ENCODE assay signal across 8 mouse cellular contexts in genomic region chr12:84101493-84101845, GRCm38 (mm10). TPM values are rescaled to one million over a fixed set of nuclear protein-coding genes. Genes with fewer than 3 reads are reported as not detected.
A peak's percentile ranks its signal among the peaks of the same experiment; 100 is the strongest.
DNase-seq lines count a peak whose midpoint lies in the region; ATAC-seq and TF ChIP-seq lines count a peak whose summit lies in the region.

No protein-coding gene starts in this region.

- H3K4me2 ChIP-seq in limb, embryonic 13.5 days (replicated peaks): peak overlapping the region; percentile 74
- H3K4me2 ChIP-seq in stomach, embryonic 15.5 days: peak overlapping the region; percentile 83

- no peaks in the 10 kb centered on the region for H3K36me3 ChIP-seq in spleen, adult 2 months (ENCODE audit: control insufficient read depth, insufficient read depth, low read length)
- H3K36me3 ChIP-seq in limb, embryonic 13.5 days: no peaks in the 10 kb centered on the region
- H3K36me3 ChIP-seq in stomach, embryonic 15.5 days: no peaks in the 10 kb centered on the region

- WGBS in spleen, adult 2 months: 61% methylated on average over 2 of the region's 2 CpGs
- WGBS in limb, embryonic 13.5 days: 52% methylated on average over 2 of the region's 2 CpGs
- 47% methylated on average over 2 of the region's 2 CpGs for WGBS in stomach, embryonic 15.5 days

- H3K4me3 ChIP-seq in gastrocnemius, adult 2 months: peak overlapping the region; percentile 83
- H3K4me3 ChIP-seq in spleen, adult 2 months (ENCODE audit: extremely low read depth, insufficient read depth, insufficient read length): peak overlapping the region; percentile 54
- peak overlapping the region; percentile 55 for H3K4me3 ChIP-seq in limb, embryonic 13.5 days
- H3K4me3 ChIP-seq in stomach, embryonic 15.5 days (replicated peaks): peak overlapping the region; percentile 52

- peak overlapping the region; percentile 78; the same call in 1 of the 2 replicates for H3K27ac ChIP-seq in gastrocnemius, adult 2 months
- H3K27ac ChIP-seq in spleen, adult 2 months (ENCODE audit: insufficient read depth, low read length): no peak overlapping the region
- no peak overlapping the region for H3K27ac ChIP-seq in limb, embryonic 13.5 days
- H3K27ac ChIP-seq in stomach, embryonic 15.5 days: no peak overlapping the region

- H3K9ac ChIP-seq in limb, embryonic 13.5 days: no peak overlapping the region
- H3K9ac ChIP-seq in stomach, embryonic 15.5 days: no peak overlapping the region

- no peak for DNase-seq in gastrocnemius, adult 2 months
- DNase-seq in gastrocnemius, postnatal 10 days: no peak
- DNase-seq in spleen, adult 2 months (ENCODE audit: low read depth in 1 of 2, low spot score in 2 of 2): no peak
- DNase-seq in spleen, adult 12 weeks (ENCODE audit: low spot score): no peak
- no peak for DNase-seq in urinary bladder, postnatal 36 days (ENCODE audit: low spot score in 2 of 2)
- DNase-seq in cerebellum, adult 9-10 months: no peak

- intact Hi-C loops in gastrocnemius, adult 2 months (cut with DNase I): no loop called here

- H3K4me1 ChIP-seq in spleen, adult 2 months (ENCODE audit: control insufficient read depth, insufficient read depth, insufficient read length): peaks cover 3% of the 10 kb centered on the region; the same call in 1 of the 2 replicates
- 0 out of 2 replicates have a peak, but pooled peaks cover 4% of the 10 kb centered on the region for H3K4me1 ChIP-seq in limb, embryonic 13.5 days
- no peaks in the 10 kb centered on the region for H3K4me1 ChIP-seq in stomach, embryonic 15.5 days

- no peaks in the 10 kb centered on the region for H3K9me3 ChIP-seq in limb, embryonic 13.5 days
- no peaks in the 10 kb centered on the region for H3K9me3 ChIP-seq in stomach, embryonic 15.5 days

- TF ChIP-seq POLR2A in spleen, adult 2 months (IDR thresholded peaks at IDR 0.05; ENCODE audit: low read depth, low read length): no peak

- ATAC-seq in limb, embryonic 13.5 days (ENCODE audit: low FRiP score, low read depth): no peak
- ATAC-seq in stomach, embryonic 15.5 days (ENCODE audit: insufficient read depth, low FRiP score, low read depth): no peak

- no peaks in the 10 kb centered on the region for H3K27me3 ChIP-seq in spleen, adult 2 months (ENCODE audit: control insufficient read depth, insufficient read depth, low read length)
- no peaks in the 10 kb centered on the region for H3K27me3 ChIP-seq in limb, embryonic 13.5 days
- no peaks in the 10 kb centered on the region for H3K27me3 ChIP-seq in stomach, embryonic 15.5 days (replicated peaks)

- no peak for TF ChIP-seq CTCF in gastrocnemius, adult 2 months (IDR thresholded peaks at IDR 0.05)
- TF ChIP-seq CTCF in spleen, adult 2 months (IDR thresholded peaks at IDR 0.05; ENCODE audit: extremely low read depth, insufficient read depth, insufficient read length, insufficient replicate concordance): no peak

RNA-seq across cellular contexts. Expression of gene Acot6, which starts 1.0 kb away (rescaled TPM):
- 1 to 10 TPM; 1.7 to 2.5 TPM for total RNA-seq in gastrocnemius, adult 2 months (2021)
- total RNA-seq in gastrocnemius, postnatal 10 days (2021): 1 to 10 TPM; 3.1 to 3.3 TPM
- 0.57 and 0.88 TPM in 2 replicates for polyA plus RNA-seq in spleen, adult 2 months (2012; rRNA removed)
- polyA plus RNA-seq in limb, embryonic 13.5 days (2015; fragmentation: Nextera tagmentation; extraction: Ambion mirVana): 1.1 and 1.3 TPM in 2 replicates
- polyA plus RNA-seq in stomach, embryonic 15.5 days (2015; fragmentation: Nextera tagmentation; extraction: Ambion mirVana): 1.6 and 1.7 TPM in 2 replicates

RNA-seq across cellular contexts. Expression of gene Dnal1, which starts 12.7 kb away (rescaled TPM):
- 1 to 10 TPM; 9.8 to 10.0 TPM for total RNA-seq in gastrocnemius, adult 2 months (2021)
- 10 to 100 TPM in 1 of 2 experiments, 1 to 10 TPM in 1; 7.7 to 10.2 TPM for total RNA-seq in gastrocnemius, postnatal 10 days (2021)
- polyA plus RNA-seq in spleen, adult 2 months (2012; rRNA removed): 0.49 and 0.88 TPM in 2 replicates
- 6.1 and 7.8 TPM in 2 replicates for polyA plus RNA-seq in limb, embryonic 13.5 days (2015; fragmentation: Nextera tagmentation; extraction: Ambion mirVana)
- polyA plus RNA-seq in stomach, embryonic 15.5 days (2015; fragmentation: Nextera tagmentation; extraction: Ambion mirVana): 3.9 and 5.3 TPM in 2 replicates

RNA-seq across cellular contexts. Expression of gene Acot5, which starts 32.3 kb away (rescaled TPM):
- under 1 TPM in 1 of 2 experiments, not detected in 1; 0.17 TPM for total RNA-seq in gastrocnemius, adult 2 months (2021)
- total RNA-seq in gastrocnemius, postnatal 10 days (2021): under 1 TPM; 0.23 TPM
- not detected in 2 replicates for polyA plus RNA-seq in spleen, adult 2 months (2012; rRNA removed)
- not detected in 2 replicates for polyA plus RNA-seq in limb, embryonic 13.5 days (2015; fragmentation: Nextera tagmentation; extraction: Ambion mirVana)
- polyA plus RNA-seq in stomach, embryonic 15.5 days (2015; fragmentation: Nextera tagmentation; extraction: Ambion mirVana): 0.14 TPM in 1 of 2 replicates, not detected in the other

RNA-seq across cellular contexts. Expression of gene Pnma1, which starts 46.8 kb away (rescaled TPM):
- total RNA-seq in gastrocnemius, adult 2 months (2021): under 1 TPM; 0.10 to 0.17 TPM
- under 1 TPM; 0.23 to 0.54 TPM for total RNA-seq in gastrocnemius, postnatal 10 days (2021)
- 0.21 and 0.40 TPM in 2 replicates for polyA plus RNA-seq in spleen, adult 2 months (2012; rRNA removed)
- 1.0 and 1.4 TPM in 2 replicates for polyA plus RNA-seq in limb, embryonic 13.5 days (2015; fragmentation: Nextera tagmentation; extraction: Ambion mirVana)
- polyA plus RNA-seq in stomach, embryonic 15.5 days (2015; fragmentation: Nextera tagmentation; extraction: Ambion mirVana): 0.76 and 0.94 TPM in 2 replicates

RNA-seq across cellular contexts. Expression of gene Acot3, which starts 49.5 kb away (rescaled TPM):
- total RNA-seq in gastrocnemius, adult 2 months (2021): not detected
- not detected for total RNA-seq in gastrocnemius, postnatal 10 days (2021)
- polyA plus RNA-seq in spleen, adult 2 months (2012; rRNA removed): not detected in 2 replicates
- polyA plus RNA-seq in limb, embryonic 13.5 days (2015; fragmentation: Nextera tagmentation; extraction: Ambion mirVana): 0.17 and 0.20 TPM in 2 replicates
- polyA plus RNA-seq in stomach, embryonic 15.5 days (2015; fragmentation: Nextera tagmentation; extraction: Ambion mirVana): 0.68 and 1.3 TPM in 2 replicates
